17 mouse cellular contexts compared by ENCODE assay signal in the genomic region with DNA sequence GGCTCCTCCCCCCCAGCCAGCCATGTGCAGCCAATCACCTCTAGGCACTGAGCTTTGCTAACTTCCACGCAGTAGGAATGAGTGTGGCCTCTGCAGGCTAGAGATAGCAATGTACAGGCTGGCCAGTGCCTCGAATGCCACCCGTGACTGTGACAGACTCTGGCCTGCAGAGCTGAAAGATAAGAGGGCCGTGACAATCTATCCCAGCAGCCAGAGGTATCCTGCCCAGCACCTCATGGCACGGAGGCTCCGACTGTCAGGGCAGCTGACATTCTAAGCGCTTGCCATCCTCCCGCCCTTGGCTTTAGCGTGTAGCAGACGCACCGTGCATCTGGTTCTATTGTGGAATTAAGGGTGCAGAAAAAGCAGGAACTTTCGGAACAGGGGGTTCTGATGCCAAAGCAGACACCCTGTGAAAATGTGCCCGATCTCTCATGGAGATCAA. TPM values are rescaled to one million over a fixed set of nuclear protein-coding genes. Genes with fewer than 3 reads are reported as not detected.
DNase-seq lines count a peak whose midpoint lies in the region; ATAC-seq and TF ChIP-seq lines count a peak whose summit lies in the region.
"Had no signal": no experiment of that assay in that cellular context is flagged by ENCODE, and none has a peak within 500 bp of the region (broad histone marks: within the 10 kb centered on the region; RNA-seq: fewer than 3 reads in every experiment).

No protein-coding gene starts in this region.

- intact Hi-C loops in left cerebral cortex, adult 2 months (cut with DNase I), result loop anchor here (2.0 to 10.0 kb wide), 2 partner anchors 101 to 187 kb away; no protein-coding TSS in a partner anchor

- no peaks in the 10 kb centered on the region for H3K36me3 ChIP-seq in heart, embryonic 10.5 days
- H3K36me3 ChIP-seq: hindbrain, embryonic 13.5 days; limb, embryonic 13.5 days; neural tube, embryonic 15.5 days had no signal

- no peak overlapping the region for H3K27ac ChIP-seq in heart, embryonic 10.5 days
- H3K27ac ChIP-seq in left cerebral cortex, adult 2 months, result peak overlapping the region; percentile 60
- H3K27ac ChIP-seq: hindbrain, embryonic 13.5 days; kidney, postnatal 0 days; limb, embryonic 13.5 days; neural tube, embryonic 15.5 days had no signal

- H3K4me3 ChIP-seq in heart, embryonic 10.5 days, result no peak overlapping the region
- H3K4me3 ChIP-seq in left cerebral cortex, adult 2 months, result no peak overlapping the region
- H3K4me3 ChIP-seq: hindbrain, embryonic 13.5 days; limb, embryonic 13.5 days; neural tube, embryonic 15.5 days had no signal

- H3K9me3 ChIP-seq in heart, embryonic 10.5 days, result no peaks in the 10 kb centered on the region
- H3K9me3 ChIP-seq: hindbrain, embryonic 13.5 days; limb, embryonic 13.5 days; neural tube, embryonic 15.5 days had no signal

- peak; percentile 72 for ATAC-seq in megakaryocyte-erythroid progenitor cell, adult 5-6 weeks (replicated peaks; ENCODE audit: low FRiP score, low TSS enrichment, poor library complexity, severe bottlenecking)

- DNase-seq in heart, adult 11 months, result peak; percentile 92
- DNase-seq in heart, embryonic 10.5 days (ENCODE audit: low spot score), result no peak
- DNase-seq in left cerebral cortex, adult 2 months (ENCODE audit: extremely low spot score in 1 of 2, low spot score in 2 of 2), result no peak
- no peak for DNase-seq in left cerebral cortex, adult 18-20 months (ENCODE audit: low spot score in 2 of 2)
- DNase-seq in layer of hippocampus, postnatal 14 days (ENCODE audit: low spot score in 2 of 2), result peak; percentile 64 to 75
- no peak for DNase-seq in gastrocnemius, adult 8-10 months (ENCODE audit: low spot score in 2 of 2)
- no peak for DNase-seq in adrenal gland, postnatal 4 days (ENCODE audit: low spot score in 2 of 2)
- DNase-seq: adrenal gland, postnatal 14 days; cerebellum, adult 8-10 months; gastrocnemius, postnatal 10 days; thymus, postnatal 4 days had no signal

- no peak for TF ChIP-seq CTCF in left cerebral cortex, adult 2 months (IDR thresholded peaks at IDR 0.05)

- peaks cover 24% of the 10 kb centered on the region; the same call in 1 of the 2 replicates for H3K27me3 ChIP-seq in heart, embryonic 10.5 days (ENCODE audit: insufficient read depth, poor library complexity, severe bottlenecking)

- 52% methylated on average over 13 of the region's 13 CpGs for WGBS in heart, embryonic 10.5 days

- H3K4me1 ChIP-seq in heart, embryonic 10.5 days, result peaks cover 26% of the 10 kb centered on the region

RNA-seq across cellular contexts. Expression of gene Clmn, which starts 26.9 kb away (rescaled TPM):
- polyA plus RNA-seq in heart, embryonic 10.5 days (2016; fragmentation: Nextera tagmentation; extraction: Ambion mirVana), result 1.1 and 2.1 TPM in 2 replicates
- total RNA-seq in left cerebral cortex, adult 2 months (2021), result 10 to 100 TPM; 43.1 to 51.7 TPM
- total RNA-seq in left cerebral cortex, adult 18-20 months (2021), result 10 to 100 TPM; 39.5 to 55.7 TPM
- total RNA-seq in layer of hippocampus, postnatal 14 days (2021), result 10 to 100 TPM; 67.8 to 72.5 TPM
- not detected in 2 replicates for total RNA-seq in megakaryocyte-erythroid progenitor cell, adult 5-6 weeks (2014; fragmentation: Nextera tagmentation)
- total RNA-seq in megakaryocyte-erythroid progenitor cell, adult 5-6 weeks (2017), result not detected in 2 replicates
- total RNA-seq in gastrocnemius, adult 8-10 months (2022), result 1 to 10 TPM in 3 of 4 experiments, under 1 TPM in 1; 0.73 to 2.1 (median 1.5) TPM
- total RNA-seq in adrenal gland, postnatal 4 days (2021), result 10 to 100 TPM; 20.3 to 26.9 TPM
- total RNA-seq: CH12.LX had no signal

Comparison
In these comparisons a context has a peak if more than half of its experiments do, and no peak if none do; other contexts are left out.
1. DNase-seq: peak in heart, adult 11 months (single experiment) and layer of hippocampus, postnatal 14 days (2 of 2); none in heart, embryonic 10.5 days (single experiment), left cerebral cortex, adult 2 months (0 of 2), left cerebral cortex, adult 18-20 months (0 of 2), gastrocnemius, adult 8-10 months (0 of 2) and adrenal gland, postnatal 4 days (0 of 2).
2. RNA of gene Clmn, which starts 26.9 kb away (total RNA-seq): 67.8 to 72.5 TPM in layer of hippocampus, postnatal 14 days, 39.5 to 55.7 TPM in left cerebral cortex, adult 18-20 months, 43.1 to 51.7 TPM in left cerebral cortex, adult 2 months and 20.3 to 26.9 TPM in adrenal gland, postnatal 4 days; 0.73 to 2.1 TPM in gastrocnemius, adult 8-10 months and not detected in megakaryocyte-erythroid progenitor cell, adult 5-6 weeks; every median in the first group is over 4 times any median in the second.